Mouse (Mus musculus) cerebellum, adult 2 months (tissue): Measurements from ENCODE around the gene Atf6b. TPM values are rescaled to one million over a fixed set of nuclear protein-coding genes. Genes with fewer than 3 reads are reported as not detected.

Source experiments
- DNase-seq, 2 experiments: peaks; one replicate each; pipeline ENCODE4 v3.0.0; 2021
- H3K27ac ChIP-seq: fragments of 200-500 bp; 2 replicates; pipeline ENCODE4 v1.5.1; 2012; ENCODE audit warnings: low read length, control low read depth, inconsistent platforms; ENCODE audit not compliant: insufficient read depth
- H3K27me3 ChIP-seq: fragments of 200-500 bp; 2 replicates; pipeline ENCODE4 v1.6.1; 2012; ENCODE audit warnings: inconsistent platforms, mild to moderate bottlenecking, low read length, moderate library complexity; ENCODE audit not compliant: control insufficient read depth, insufficient read depth
- H3K4me1 ChIP-seq: fragments of 200-500 bp; 2 replicates; pipeline ENCODE4 v1.6.1; 2011; ENCODE audit warnings: low read length; ENCODE audit not compliant: control insufficient read depth, insufficient read depth
- H3K4me3 ChIP-seq: fragments of 200-500 bp; replicated peaks from 2 replicates; pipeline ENCODE3; 2011; ENCODE audit warnings: mild to moderate bottlenecking, low read depth, low read length, control low read depth; ENCODE audit not compliant: insufficient read depth
- CTCF ChIP-seq: fragments of 200-500 bp; IDR thresholded peaks from 2 replicates; pipeline ENCODE4 v1.5.1; 2011; ENCODE audit warnings: low read depth, mild to moderate bottlenecking, control low read depth, low read length, moderate library complexity, borderline replicate concordance; ENCODE audit not compliant: insufficient read depth
- POLR2A ChIP-seq: fragments of 200-500 bp; IDR thresholded peaks from 2 replicates; pipeline ENCODE4 v1.6.1; 2011; ENCODE audit warnings: low read length, control low read depth, borderline replicate concordance; ENCODE audit not compliant: insufficient read depth
- WGBS: fragments of 180-500 bp; shearing (Covaris S2); methylation state at CpG from one replicate; pipeline ENCODE4 v1.1.7; 2018; 5-methylcytosine and 5-hydroxymethylcytosine counted together
- polyA plus RNA-seq: library from polyadenylated mRNA; depleted of rRNA; stranded (reverse); fragments of >200 nt; gene quantifications from 2 replicates; pipeline ENCODE4 v1.2.3, GENCODE M21; 2012

Atf6b gene
- polyA plus RNA-seq, 1 experiment = 61.4 TPM

- peak; percentile 35 to 46 for DNase-seq
- TF ChIP-seq CTCF = no peak
- TF ChIP-seq POLR2A = no peak
- H3K27ac ChIP-seq = no peak overlapping the region
- peaks cover 25% of the 10 kb centered on the region for H3K4me1 ChIP-seq
- no peak overlapping the region for H3K4me3 ChIP-seq
- WGBS = 49% methylated on average over 30 of the region's 30 CpGs
- no peaks in the 10 kb centered on the region for H3K27me3 ChIP-seq
Measured at GRCm38 (mm10) chr17:34645831-34646511, 975 bp upstream of the Atf6b start.

GRCm38 (mm10) chr17:34648141-34648890 lies 1.4 kb downstream of the Atf6b start:
- H3K4me1 ChIP-seq = peaks cover 15% of the 10 kb centered on the region
- no peak for TF ChIP-seq CTCF
- TF ChIP-seq POLR2A = no peak
- H3K27ac ChIP-seq = no peak overlapping the region
- DNase-seq = peak; percentile 12 to 19
- H3K27me3 ChIP-seq = no peaks in the 10 kb centered on the region
- peak overlapping the region; percentile 5 for H3K4me3 ChIP-seq
- WGBS = 83% methylated on average over 16 of the region's 16 CpGs

- 83% methylated on average over 18 of the region's 18 CpGs for WGBS
- TF ChIP-seq POLR2A = no peak
- no peak for TF ChIP-seq CTCF
- no peak overlapping the region for H3K4me3 ChIP-seq
Measured at GRCm38 (mm10) chr17:34649106-34649864, 2.3 kb downstream of the Atf6b start.

GRCm38 (mm10) chr17:34650781-34651180 lies 3.8 kb downstream of the Atf6b start:
- H3K27ac ChIP-seq = no peak overlapping the region
- DNase-seq = peak in 1 of 2 experiments; percentile 6
- TF ChIP-seq POLR2A = no peak
- no peak for TF ChIP-seq CTCF
- no peak overlapping the region for H3K4me3 ChIP-seq
- no peaks in the 10 kb centered on the region for H3K27me3 ChIP-seq
- peaks cover 14% of the 10 kb centered on the region for H3K4me1 ChIP-seq
- WGBS = 75% methylated on average over 14 of the region's 14 CpGs

More at GRCm38 (mm10) chr17:34649106-34649864, 2.3 kb downstream of the Atf6b start:
- no peak overlapping the region for H3K27ac ChIP-seq
- peaks cover 12% of the 10 kb centered on the region for H3K4me1 ChIP-seq
- peak in 1 of 2 experiments; percentile 8 for DNase-seq
- no peaks in the 10 kb centered on the region for H3K27me3 ChIP-seq

- no peak for TF ChIP-seq CTCF
- no peak for TF ChIP-seq POLR2A
- Histone ChIP-seq H3K27me3 (no peaks in the 10 kb centered on the region), H3K4me3 (no peak overlapping the region), H3K27ac (no peak overlapping the region), H3K4me1 (peaks cover 11% of the 10 kb centered on the region; the same call in 1 of the 2 replicates)
- 32% methylated on average over 19 of the region's 19 CpGs for WGBS
- peak; percentile 43 to 44 for DNase-seq
Measured at GRCm38 (mm10) chr17:34651507-34652221, 4.7 kb downstream of the Atf6b start.

- Histone ChIP-seq H3K27me3 (no peaks in the 10 kb centered on the region), H3K4me1 (peaks cover 11% of the 10 kb centered on the region; the same call in 1 of the 2 replicates), H3K27ac (no peak overlapping the region), H3K4me3 (no peak overlapping the region)
- no peak for DNase-seq
- 81% methylated on average over 10 of the region's 10 CpGs for WGBS
- no peak for TF ChIP-seq POLR2A
- TF ChIP-seq CTCF = no peak
Measured at GRCm38 (mm10) chr17:34652546-34652945, 5.6 kb downstream of the Atf6b start.

GRCm38 (mm10) chr17:34652985-34653384 lies 6.0 kb downstream of the Atf6b start:
- 88% methylated on average over 8 of the region's 8 CpGs for WGBS
- DNase-seq = peak; percentile 6 to 18
- H3K4me3 ChIP-seq = no peak overlapping the region
- TF ChIP-seq POLR2A = no peak
- H3K4me1 ChIP-seq = peaks cover 11% of the 10 kb centered on the region; the same call in 1 of the 2 replicates
- no peak overlapping the region for H3K27ac ChIP-seq
- no peaks in the 10 kb centered on the region for H3K27me3 ChIP-seq
